Mouse (Mus musculus): ENCODE data around the gene Mov10. TPM values are rescaled to one million over a fixed set of nuclear protein-coding genes. Genes with fewer than 3 reads are reported as not detected.

Mov10 gene
- 1.2 TPM for polyA plus RNA-seq (2014; fragmentation: Illumina TruSeq; extraction: RNeasy Lipid Tissue Mini Kit (QIAGEN cat#74804); ENCODE audit: low read depth, low replicate concordance)

DNA sequence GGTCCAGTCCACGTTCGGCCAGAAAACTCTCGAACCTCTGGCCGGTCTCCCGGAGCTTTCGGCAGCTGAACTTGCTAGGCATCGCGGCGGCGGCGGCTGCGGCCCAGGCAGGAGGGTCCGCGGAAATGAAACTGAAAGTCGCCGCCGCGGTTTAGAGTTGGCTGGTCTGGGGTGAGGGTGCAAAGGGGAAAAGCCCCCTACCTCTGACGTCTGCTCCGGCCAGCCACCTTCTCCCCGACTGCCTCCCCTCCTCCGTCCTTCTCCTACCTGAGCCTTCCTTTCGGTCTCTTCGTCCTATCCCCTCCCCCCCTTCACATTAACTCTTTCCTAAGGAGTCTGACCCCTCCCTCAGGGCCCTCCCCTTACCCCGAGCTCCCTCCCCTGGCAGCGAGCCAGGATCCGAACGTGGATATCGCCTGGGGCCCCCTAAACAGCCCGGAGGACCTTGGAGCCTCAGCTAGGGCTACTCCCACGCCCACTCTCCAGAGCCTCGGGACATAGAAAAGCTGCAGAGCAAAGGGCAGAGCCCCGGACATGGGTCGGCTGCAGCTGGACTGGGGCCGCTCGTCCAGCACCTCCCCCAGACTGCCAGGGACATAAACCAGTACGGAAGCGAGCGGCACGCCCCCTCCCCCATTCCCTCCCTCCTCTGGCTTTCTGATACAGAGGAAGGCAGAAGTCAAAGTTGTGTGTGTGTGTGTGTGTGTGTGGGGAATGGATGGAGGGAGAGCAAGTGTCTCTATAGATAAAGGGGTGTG, at the start of gene Mov10:
Gene Mov10, minus strand, starts transcription at position 573 of the 758 bp plus-strand sequence.

DNA sequence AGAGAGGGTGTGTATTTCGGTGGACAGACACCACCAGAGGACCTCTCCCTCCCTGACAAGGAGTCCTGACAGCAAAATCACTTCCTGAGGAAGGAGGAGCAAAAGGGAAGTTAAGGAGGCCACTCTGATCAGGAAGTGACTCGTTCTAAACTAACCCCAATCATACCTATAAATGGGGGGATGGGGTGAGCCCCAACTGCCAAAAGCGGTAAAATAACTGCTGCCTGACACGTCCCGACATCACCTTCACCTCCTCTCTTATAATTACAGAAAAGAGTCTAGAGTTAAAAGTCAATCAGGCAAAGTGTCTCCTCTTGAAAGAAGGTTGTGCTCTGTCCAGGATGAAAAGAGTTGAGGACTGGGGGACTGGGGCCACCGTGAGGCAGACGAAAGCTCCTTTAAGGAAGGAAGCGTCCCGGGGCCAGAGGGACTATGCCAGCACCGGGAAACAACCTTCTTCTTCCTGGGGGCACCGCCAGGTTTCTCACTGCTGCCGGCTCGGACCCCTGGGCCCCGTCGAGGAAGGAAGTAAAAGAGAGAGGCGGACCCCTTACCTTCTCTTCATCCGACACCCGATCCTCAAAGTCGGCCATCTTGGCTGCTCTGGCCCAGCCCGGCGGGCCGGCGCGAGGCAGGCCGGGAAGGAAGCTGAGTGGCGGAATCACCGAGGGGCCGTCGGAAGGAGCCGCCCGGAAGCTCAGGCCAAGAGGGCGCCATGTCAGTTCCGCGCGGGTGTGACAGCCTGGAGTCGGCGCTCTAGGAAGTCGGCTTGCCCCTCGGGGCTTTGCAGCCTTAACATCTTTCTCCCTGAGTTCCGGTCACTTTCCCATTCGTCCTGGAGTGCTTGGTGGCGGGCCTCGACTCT, 45.7 kb upstream of the Mov10 start, which contains the start of the genes St7l and Capza1:
Gene St7l, plus strand, starts transcription at position 220 of the 865 bp plus-strand sequence.
Gene Capza1, minus strand, starts transcription at position 720 of the 865 bp plus-strand sequence.

DNA sequence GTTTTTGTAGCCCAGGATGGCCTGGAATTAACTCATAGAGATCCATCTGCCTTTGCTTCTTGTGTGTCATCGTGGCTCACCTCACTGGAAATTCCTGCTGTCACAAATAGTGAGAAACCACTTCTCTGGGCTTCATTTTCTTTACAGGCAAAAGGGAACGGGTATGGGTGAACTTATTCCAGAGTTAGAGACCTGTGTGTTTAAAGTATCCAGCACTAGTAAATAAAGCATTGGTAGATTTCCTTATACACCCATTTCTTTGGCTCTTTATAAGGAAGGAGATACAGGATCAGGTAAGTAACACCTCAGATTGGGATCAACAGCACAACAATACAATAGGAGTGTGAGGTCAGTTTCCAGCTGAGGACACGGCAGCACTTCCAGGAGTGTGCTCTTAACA, 30.3 kb downstream of the Mov10 start, which contains the start of gene Rhoc:
Gene Rhoc, plus strand, starts transcription at position 301 of the 400 bp plus-strand sequence.

DNA sequence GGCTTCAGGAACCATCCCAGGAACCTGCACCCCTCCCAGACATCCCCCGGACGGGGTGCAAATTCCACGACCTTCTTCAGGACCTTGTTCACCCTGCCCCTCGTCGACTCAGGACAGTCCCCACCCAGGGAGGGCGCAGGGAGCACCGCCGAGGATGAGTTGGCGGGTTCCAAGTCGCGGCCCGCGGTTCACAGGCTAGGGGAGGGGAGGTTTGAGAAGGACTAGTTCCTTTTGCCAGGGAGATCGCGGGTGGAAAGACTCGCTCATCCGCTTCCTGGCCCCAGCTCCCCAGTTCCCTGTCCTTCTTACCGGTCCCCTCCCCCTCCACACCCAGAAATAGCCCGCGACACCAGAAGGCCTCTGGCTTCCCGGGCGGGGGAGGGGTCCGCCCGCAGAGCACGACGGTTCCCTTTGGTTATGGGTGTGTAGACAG, 36.9 kb downstream of the Mov10 start, which contains the start of gene Fam19a3:
Gene Fam19a3, minus strand, starts transcription at position 370 of the 433 bp plus-strand sequence.

DNA sequence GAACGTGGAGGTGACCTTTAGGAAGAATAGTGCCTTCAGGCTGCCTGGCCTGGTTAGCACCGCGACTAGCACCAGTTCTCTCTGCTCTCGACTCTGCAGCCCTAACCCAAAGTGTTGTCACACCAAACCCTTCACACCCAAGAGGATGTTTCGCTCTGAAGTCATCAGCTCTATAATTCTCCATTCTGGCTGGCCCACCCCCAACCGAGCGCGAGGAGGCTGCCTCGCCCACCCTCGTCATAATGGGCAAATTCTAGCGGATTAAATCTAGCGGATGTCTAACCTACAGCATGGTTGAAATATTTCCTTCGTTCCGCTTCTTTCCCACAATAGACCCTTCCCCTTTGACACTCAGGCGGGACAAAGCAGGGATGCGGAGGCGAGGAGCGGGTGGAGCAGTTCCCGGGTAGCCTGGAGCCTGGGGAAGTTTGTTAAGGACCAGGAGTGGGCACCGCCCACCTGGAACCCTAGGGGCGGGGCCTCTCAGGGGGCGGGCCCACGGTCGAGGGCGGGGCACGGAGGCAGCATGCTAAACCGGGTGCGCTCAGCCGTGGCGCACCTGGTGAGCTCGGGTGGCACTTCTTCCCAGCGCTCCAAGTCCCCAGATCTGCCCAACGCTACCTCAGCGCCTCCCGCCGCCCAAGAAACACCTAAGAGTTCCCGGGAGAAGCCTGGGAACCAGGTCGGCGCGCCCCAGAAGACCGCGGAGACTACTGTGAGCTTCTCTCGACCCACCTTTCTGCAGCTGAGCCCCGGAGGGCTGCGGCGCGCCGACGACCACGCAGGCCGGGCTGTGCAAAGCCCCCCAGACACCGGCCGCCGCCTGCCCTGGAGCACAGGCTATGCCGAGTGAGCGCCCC, 37.6 kb downstream of the Mov10 start, which contains the start of gene Ppm1j:
Gene Ppm1j, plus strand, starts transcription at position 496 of the 860 bp plus-strand sequence.

Other genes with a start within 250 kb of the Mov10 start
- 43.1 TPM for gene Slc16a1, start 179.9 kb downstream of the Mov10 start, polyA plus RNA-seq (2014; fragmentation: Illumina TruSeq; extraction: RNeasy Lipid Tissue Mini Kit (QIAGEN cat#74804); ENCODE audit: low read depth, low replicate concordance)
- not detected for gene Ppm1j, start 37.5 kb downstream of the Mov10 start, polyA plus RNA-seq (2014; fragmentation: Illumina TruSeq; extraction: RNeasy Lipid Tissue Mini Kit (QIAGEN cat#74804); ENCODE audit: low read depth, low replicate concordance)
- 0.41 TPM for gene Fam19a3, start 36.7 kb downstream of the Mov10 start, polyA plus RNA-seq (2014; fragmentation: Illumina TruSeq; extraction: RNeasy Lipid Tissue Mini Kit (QIAGEN cat#74804); ENCODE audit: low read depth, low replicate concordance)
- 11.2 TPM for gene Rhoc, start 30.2 kb downstream of the Mov10 start, polyA plus RNA-seq (2014; fragmentation: Illumina TruSeq; extraction: RNeasy Lipid Tissue Mini Kit (QIAGEN cat#74804); ENCODE audit: low read depth, low replicate concordance)
- gene St7l, start 45.4 kb upstream of the Mov10 start, polyA plus RNA-seq (2014; fragmentation: Illumina TruSeq; extraction: RNeasy Lipid Tissue Mini Kit (QIAGEN cat#74804); ENCODE audit: low read depth, low replicate concordance), result 174 TPM
- 264 TPM for gene Capza1, start 45.9 kb upstream of the Mov10 start, polyA plus RNA-seq (2014; fragmentation: Illumina TruSeq; extraction: RNeasy Lipid Tissue Mini Kit (QIAGEN cat#74804); ENCODE audit: low read depth, low replicate concordance)
- gene Wnt2b, start 143.4 kb upstream of the Mov10 start, polyA plus RNA-seq (2014; fragmentation: Illumina TruSeq; extraction: RNeasy Lipid Tissue Mini Kit (QIAGEN cat#74804); ENCODE audit: low read depth, low replicate concordance), result 15.4 TPM
- 28.3 TPM for gene Cttnbp2nl, start 234.6 kb upstream of the Mov10 start, polyA plus RNA-seq (2014; fragmentation: Illumina TruSeq; extraction: RNeasy Lipid Tissue Mini Kit (QIAGEN cat#74804); ENCODE audit: low read depth, low replicate concordance)
- gene 4930564D02Rik, start 248.3 kb upstream of the Mov10 start, polyA plus RNA-seq (2014; fragmentation: Illumina TruSeq; extraction: RNeasy Lipid Tissue Mini Kit (QIAGEN cat#74804); ENCODE audit: low read depth, low replicate concordance), result not detected